Mouse (Mus musculus) embryonic fibroblast, embryonic 13.5 days (primary cell): ENCODE measurements around the gene Ggn.

Source experiments
- CTCF ChIP-seq: IDR thresholded peaks from 2 replicates; pipeline ENCODE4 v1.5.1; 2011; ENCODE audit warnings: mild to moderate bottlenecking, control low read depth, low read length, moderate library complexity, borderline replicate concordance; ENCODE audit not compliant: insufficient read depth
- POLR2A ChIP-seq: IDR thresholded peaks from 2 replicates; pipeline ENCODE4 v1.6.1; 2011; ENCODE audit warnings: low read depth, mild to moderate bottlenecking, control low read depth, low read length, moderate library complexity

GRCm38 (mm10) chr7:29137429-29137828 is 32.6 kb upstream of the Ggn start:
- TF ChIP-seq CTCF: no peak
- TF ChIP-seq POLR2A: no peak
